Mouse (Mus musculus) neural tube, embryonic 11.5 days (tissue): ENCODE measurements around the gene Mtx3. TPM values are rescaled to one million over a fixed set of nuclear protein-coding genes. Genes with fewer than 3 reads are reported as not detected.

ENCODE experiments used
- ATAC-seq: fragments of 200-750 bp; cut with Nextera tagmentation; 2 replicates; pipeline ENCODE4 v1.8.0; 2017; ENCODE audit warnings: moderate number of reproducible peaks, mild to moderate bottlenecking, moderate TSS enrichment, moderate library complexity; ENCODE audit not compliant: insufficient read depth, low FRiP score, low TSS enrichment
- DNase-seq: peaks from one replicate; pipeline ENCODE4 v3.0.0-alpha.2; 2015; ENCODE audit warnings: low spot score
- H3K27ac ChIP-seq: fragments of 300-500 bp; sonication (generic); 2 replicates; pipeline ENCODE4 v1.5.1; 2014; ENCODE audit warnings: low read depth, mild to moderate bottlenecking, low read length
- H3K27me3 ChIP-seq: fragments of 300-500 bp; sonication (generic); 2 replicates; pipeline ENCODE4 v1.6.1; 2014; ENCODE audit warnings: mild to moderate bottlenecking, low read length, mixed read lengths; ENCODE audit not compliant: control insufficient read depth, insufficient read depth
- H3K36me3 ChIP-seq: fragments of 300-500 bp; sonication (generic); 2 replicates; pipeline ENCODE4 v1.6.1; 2014; ENCODE audit warnings: mild to moderate bottlenecking, low read length, moderate library complexity, mixed read lengths; ENCODE audit not compliant: control insufficient read depth, insufficient read depth
- H3K4me1 ChIP-seq: fragments of 300-500 bp; sonication (generic); 2 replicates; pipeline ENCODE4 v1.6.1; 2014; ENCODE audit warnings: low read length, mixed read lengths; ENCODE audit not compliant: control insufficient read depth, insufficient read depth
- H3K4me2 ChIP-seq: fragments of 300-500 bp; sonication (generic); 2 replicates; pipeline ENCODE4 v1.6.1; 2014; ENCODE audit warnings: low read depth, mild to moderate bottlenecking, moderate library complexity
- H3K4me3 ChIP-seq: fragments of 300-500 bp; sonication (generic); 2 replicates; pipeline ENCODE4 v1.5.1; 2014; ENCODE audit warnings: low read depth, low read length
- H3K9ac ChIP-seq: fragments of 300-500 bp; sonication (generic); 2 replicates; pipeline ENCODE4 v1.6.1; 2014; ENCODE audit warnings: mild to moderate bottlenecking, low read length
- H3K9me3 ChIP-seq: fragments of 300-500 bp; sonication (generic); 2 replicates; pipeline ENCODE4 v1.6.1; 2016; ENCODE audit warnings: low read length; ENCODE audit not compliant: control insufficient read depth
- WGBS: fragments of 180-500 bp; shearing (Covaris S2); extraction: QIAGEN DNeasy Blood & Tissue Kit; methylation state at CpG from one replicate; pipeline ENCODE4 v1.1.7; 2014; 5-methylcytosine and 5-hydroxymethylcytosine counted together
- polyA plus RNA-seq: library from polyadenylated mRNA; unstranded; fragments of >200 nt; fragmentation: Nextera tagmentation; extraction: Ambion mirVana; gene quantifications from 2 replicates; pipeline ENCODE4 v1.2.1, GENCODE M21; 2014

The Mtx3 gene
- polyA plus RNA-seq, 1 experiment from 2014 or later, result 3.8 TPM

DNA sequence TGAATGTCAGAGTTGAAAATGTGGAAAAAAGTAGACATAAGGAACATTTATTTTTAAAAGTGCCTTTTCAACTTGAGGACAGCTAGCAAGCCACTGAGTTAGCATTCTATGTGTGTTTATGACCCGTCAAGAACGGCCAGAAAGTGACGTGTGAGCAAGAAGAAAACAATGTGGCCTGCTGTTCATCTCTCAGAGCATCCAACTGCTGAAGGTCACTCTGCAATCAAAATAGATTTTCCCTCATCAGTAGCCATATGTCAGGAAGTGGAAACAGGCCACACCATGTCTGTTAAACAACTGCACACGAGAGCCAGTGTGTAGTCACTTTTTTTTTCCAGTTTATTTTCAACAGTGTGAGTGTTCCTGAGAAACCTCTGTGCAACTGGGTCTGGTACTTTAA, 35.0 kb downstream of the Mtx3 start:
- Histone ChIP-seq H3K4me1 (no peaks in the 10 kb centered on the region), H3K4me3 (no peak overlapping the region), H3K27ac (no peak overlapping the region), H3K4me2 (no peak overlapping the region), H3K9ac (no peak overlapping the region), H3K9me3 (no peaks in the 10 kb centered on the region), H3K36me3 (no peaks in the 10 kb centered on the region), H3K27me3 (no peaks in the 10 kb centered on the region)
- WGBS, result 72% methylated on average over 4 of the region's 4 CpGs
- no peak for ATAC-seq
- DNase-seq, result no peak

- Histone ChIP-seq H3K9me3 (no peaks in the 10 kb centered on the region), H3K9ac (no peak overlapping the region), H3K4me2 (no peak overlapping the region), H3K4me3 (no peak overlapping the region), H3K4me1 (no peaks in the 10 kb centered on the region), H3K36me3 (no peaks in the 10 kb centered on the region), H3K27me3 (no peaks in the 10 kb centered on the region), H3K27ac (no peak overlapping the region)
- 58% methylated on average over 9 of the region's 9 CpGs for WGBS
- no peak for ATAC-seq
- DNase-seq, result no peak
These were observed 35.4 kb downstream of the Mtx3 start for GRCm38 (mm10) chr13:92879933-92880332.

- Histone ChIP-seq H3K4me3 (no peak overlapping the region), H3K27ac (no peak overlapping the region), H3K36me3 (no peaks in the 10 kb centered on the region), H3K9me3 (no peaks in the 10 kb centered on the region), H3K4me2 (no peak overlapping the region), H3K9ac (no peak overlapping the region), H3K4me1 (no peaks in the 10 kb centered on the region), H3K27me3 (no peaks in the 10 kb centered on the region)
- no peak for ATAC-seq
- no peak for DNase-seq
These were observed 36.0 kb downstream of the Mtx3 start for GRCm38 (mm10) chr13:92880589-92880988.

- H3K4me2 ChIP-seq, result no peak overlapping the region
- H3K9ac ChIP-seq, result no peak overlapping the region
- no peaks in the 10 kb centered on the region for H3K27me3 ChIP-seq
- 84% methylated on average over 9 of the region's 9 CpGs for WGBS
- DNase-seq (no peak), ATAC-seq (no peak)
- H3K36me3 ChIP-seq, result no peaks in the 10 kb centered on the region
- no peaks in the 10 kb centered on the region for H3K4me1 ChIP-seq
- no peak overlapping the region for H3K27ac ChIP-seq
- H3K4me3 ChIP-seq, result no peak overlapping the region
- no peaks in the 10 kb centered on the region for H3K9me3 ChIP-seq
These were observed 37.9 kb downstream of the Mtx3 start for GRCm38 (mm10) chr13:92882271-92882985.

DNA sequence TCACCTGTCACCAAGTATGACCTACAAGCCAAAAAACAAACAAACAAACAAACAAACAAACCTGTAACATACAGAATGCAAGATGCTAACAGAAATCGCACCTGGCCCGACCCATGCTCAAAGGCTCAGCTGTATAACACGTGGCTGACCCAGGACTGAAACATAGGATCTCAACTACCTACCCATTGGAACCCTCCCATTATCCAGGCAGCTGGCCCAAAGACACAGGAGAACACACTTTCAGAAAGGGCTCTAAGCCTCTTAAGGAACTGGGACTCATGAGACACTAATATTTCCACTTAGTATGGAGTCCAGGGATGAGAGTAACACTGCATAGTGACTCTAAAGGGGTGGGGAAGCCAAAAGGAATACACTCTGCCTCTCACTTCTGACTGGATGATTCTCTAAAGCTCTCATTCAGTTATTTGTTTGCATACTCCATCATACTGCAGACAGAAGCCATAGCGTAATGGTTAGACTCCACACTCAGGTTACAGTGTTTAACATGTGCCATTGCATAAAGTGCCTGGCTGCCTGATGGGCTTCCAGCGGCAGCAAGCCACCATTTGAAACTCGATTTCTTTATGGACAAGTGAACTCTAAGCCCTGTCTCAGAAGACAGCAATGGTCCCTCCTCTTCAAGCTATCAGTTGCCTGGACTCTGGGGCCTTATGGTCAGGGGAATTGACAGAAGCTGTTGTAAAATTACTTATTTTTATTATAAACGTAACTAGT, 38.6 kb downstream of the Mtx3 start:
- no peak overlapping the region for H3K27ac ChIP-seq
- no peaks in the 10 kb centered on the region for H3K9me3 ChIP-seq
- no peak overlapping the region for H3K9ac ChIP-seq
- H3K36me3 ChIP-seq, result no peaks in the 10 kb centered on the region
- H3K4me2 ChIP-seq, result no peak overlapping the region
- H3K4me1 ChIP-seq, result no peaks in the 10 kb centered on the region
- H3K4me3 ChIP-seq, result no peak overlapping the region
- DNase-seq, result no peak
- no peaks in the 10 kb centered on the region for H3K27me3 ChIP-seq
- 85% methylated on average over 7 of the region's 7 CpGs for WGBS
- ATAC-seq, result no peak

DNA sequence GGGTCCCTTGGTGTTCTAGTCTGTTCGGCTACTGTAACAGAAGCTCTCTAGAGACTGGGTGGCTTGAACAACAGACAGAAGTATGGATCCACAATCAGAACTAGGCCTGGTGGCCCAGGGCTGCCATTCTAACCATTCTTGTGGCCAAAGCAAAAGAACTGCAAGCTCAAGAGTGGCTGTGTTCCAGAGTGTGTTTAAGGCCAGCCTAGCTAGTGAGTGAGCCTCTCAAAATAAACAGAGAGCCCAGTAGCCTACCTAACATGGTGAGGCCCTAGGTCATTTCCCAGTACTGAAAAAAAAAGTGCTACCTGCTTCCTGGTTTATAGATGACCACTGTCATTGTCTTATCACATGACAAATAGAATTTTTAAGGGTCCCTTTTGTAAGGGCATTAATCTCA, 39.6 kb downstream of the Mtx3 start:
- DNase-seq, result no peak
- no peak for ATAC-seq
- H3K27me3 ChIP-seq, result no peaks in the 10 kb centered on the region
- H3K27ac ChIP-seq, result no peak overlapping the region
- no peaks in the 10 kb centered on the region for H3K36me3 ChIP-seq
- H3K4me3 ChIP-seq, result no peak overlapping the region
- no peak overlapping the region for H3K9ac ChIP-seq
- H3K4me1 ChIP-seq, result no peaks in the 10 kb centered on the region
- H3K4me2 ChIP-seq, result no peak overlapping the region
- WGBS, result 84% methylated on average over 1 of the region's 1 CpGs
- no peaks in the 10 kb centered on the region for H3K9me3 ChIP-seq

GRCm38 (mm10) chr13:92884930-92885329, 40.4 kb downstream of the Mtx3 start:
- Histone ChIP-seq H3K9me3 (no peaks in the 10 kb centered on the region), H3K4me3 (no peak overlapping the region), H3K4me2 (no peak overlapping the region), H3K4me1 (no peaks in the 10 kb centered on the region), H3K36me3 (no peaks in the 10 kb centered on the region), H3K27me3 (no peaks in the 10 kb centered on the region), H3K9ac (no peak overlapping the region), H3K27ac (no peak overlapping the region)
- ATAC-seq (no peak), DNase-seq (no peak)
- 65% methylated on average over 1 of the region's 1 CpGs for WGBS

DNA sequence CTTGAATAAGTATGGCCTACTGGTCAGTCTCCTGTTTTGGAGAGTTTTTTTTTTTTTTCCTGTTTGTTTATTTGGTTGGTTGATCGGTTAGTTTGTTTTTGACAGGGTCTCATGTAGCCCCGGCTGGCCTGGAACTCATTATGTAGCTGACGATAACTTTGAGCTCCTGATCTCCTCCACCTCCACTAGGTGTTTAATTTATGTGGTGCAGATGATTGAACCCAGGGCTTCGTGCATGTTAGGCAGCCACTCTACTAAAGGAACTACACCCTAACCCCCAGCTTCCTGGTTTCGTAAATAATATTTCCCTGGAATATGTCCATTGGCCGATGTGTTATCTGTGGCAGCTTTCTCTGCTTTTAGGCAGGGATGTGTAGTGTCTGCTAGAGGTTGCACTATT, 54.5 kb downstream of the Mtx3 start:
- WGBS, result 84% methylated on average over 6 of the region's 6 CpGs
- H3K9ac ChIP-seq, result no peak overlapping the region
- no peak overlapping the region for H3K4me3 ChIP-seq
- no peak overlapping the region for H3K27ac ChIP-seq
- H3K9me3 ChIP-seq, result no peaks in the 10 kb centered on the region
- DNase-seq (no peak), ATAC-seq (no peak)
- no peaks in the 10 kb centered on the region for H3K4me1 ChIP-seq
- H3K27me3 ChIP-seq, result no peaks in the 10 kb centered on the region
- no peaks in the 10 kb centered on the region for H3K36me3 ChIP-seq
- no peak overlapping the region for H3K4me2 ChIP-seq

DNA sequence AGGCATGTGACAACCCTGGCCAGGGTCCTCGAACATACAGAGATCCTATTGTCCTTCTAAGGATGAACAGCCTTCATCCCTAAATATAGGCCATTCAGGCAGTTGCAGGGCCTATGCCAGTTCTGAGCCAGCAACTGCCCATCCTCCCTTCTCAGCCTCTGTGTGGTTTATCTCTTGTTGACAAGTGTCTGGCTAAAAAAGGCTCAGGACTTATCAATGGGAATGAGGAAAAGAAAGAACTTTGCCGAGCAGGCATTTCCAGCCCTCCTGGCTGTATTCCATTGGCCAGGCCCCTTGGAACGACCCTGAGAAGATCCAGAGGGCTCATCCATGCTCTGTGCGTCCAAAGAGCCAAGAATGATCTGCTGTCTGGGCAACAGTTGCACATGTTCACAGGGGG, 58.7 kb downstream of the Mtx3 start:
- no peak for ATAC-seq
- H3K4me3 ChIP-seq, result no peak overlapping the region
- WGBS, result 76% methylated on average over 4 of the region's 4 CpGs

More for the DNA sequence above, 58.7 kb downstream of the Mtx3 start:
- H3K4me2 ChIP-seq, result no peak overlapping the region
- H3K36me3 ChIP-seq, result no peaks in the 10 kb centered on the region
- no peak overlapping the region for H3K27ac ChIP-seq
- H3K9me3 ChIP-seq, result no peaks in the 10 kb centered on the region
- no peak for DNase-seq
- H3K4me1 ChIP-seq, result no peaks in the 10 kb centered on the region
- no peaks in the 10 kb centered on the region for H3K27me3 ChIP-seq
- H3K9ac ChIP-seq, result no peak overlapping the region
